Mouse (Mus musculus): ENCODE measurements around the gene Mal. TPM values are rescaled to one million over a fixed set of nuclear protein-coding genes. Genes with fewer than 3 reads are reported as not detected.

Gene Mal
- polyA plus RNA-seq, 1 experiment = 0.05 TPM

DNA sequence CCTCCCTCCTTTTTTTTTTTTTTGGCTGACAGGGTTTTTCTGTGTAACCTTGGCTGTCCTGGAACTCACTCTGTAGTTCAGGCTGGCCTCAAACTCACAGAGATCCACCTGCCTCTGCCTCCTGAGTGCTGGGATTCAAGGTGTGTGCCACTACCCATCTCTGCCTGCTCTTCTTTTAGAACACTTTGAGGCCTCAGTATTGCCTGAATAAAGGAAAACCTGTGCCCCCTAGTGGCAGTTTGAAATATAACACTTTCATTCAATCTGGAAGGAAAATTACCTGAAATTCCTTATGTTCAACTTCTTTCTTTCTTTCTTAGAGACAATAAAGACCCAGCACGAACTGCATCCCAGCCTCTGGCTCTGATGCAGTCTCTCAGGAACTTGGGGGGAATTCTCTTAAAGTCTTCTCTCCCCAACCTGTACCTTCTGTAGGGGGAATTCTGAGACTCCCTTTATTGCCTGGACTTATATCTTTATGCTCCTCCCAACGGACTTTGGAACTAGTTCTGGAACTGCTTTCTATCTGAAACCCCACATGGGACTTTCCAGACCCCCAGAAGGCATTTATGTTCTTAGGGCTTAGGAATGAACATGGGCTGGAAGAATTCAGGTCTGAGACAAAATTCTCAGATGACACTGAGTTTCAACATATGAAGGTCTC is 11.5 kb upstream of the Mal start:
- Histone ChIP-seq H3K36me3 (ENCODE audit: control insufficient read depth, insufficient read depth) (no peaks in the 10 kb centered on the region), H3K4me3 (no peak overlapping the region), H3ac (ENCODE audit: control insufficient read depth, insufficient read length) (no peak overlapping the region), H3K27me3 (ENCODE audit: control insufficient read depth, insufficient read depth, insufficient read length) (peaks cover 3% of the 10 kb centered on the region), H3K79me2 (ENCODE audit: control insufficient read depth, insufficient read depth) (no peaks in the 10 kb centered on the region), H3K4me2 (ENCODE audit: low read depth) (no peak overlapping the region)
- TF ChIP-seq MYOD1 (IDR thresholded peaks at IDR 0.05; ENCODE audit: control insufficient read depth in 1 of 3, insufficient read length in 2 of 3, low read depth in 2 of 3) (no peak), POLR2AphosphoS2 (IDR thresholded peaks at IDR 0.05; ENCODE audit: insufficient read length, low read depth) (no peak), USF1 (IDR thresholded peaks at IDR 0.05; ENCODE audit: low read depth) (no peak), POLR2A (IDR thresholded peaks at IDR 0.05; ENCODE audit: insufficient read length, low read depth) (no peak), CEBPB (IDR thresholded peaks at IDR 0.05; ENCODE audit: insufficient read depth, poor library complexity, severe bottlenecking) (no peak), MYOG (IDR thresholded peaks at IDR 0.05; ENCODE audit: control insufficient read depth in 1 of 3, insufficient read depth in 1 of 3, insufficient read length in 2 of 3, low read depth in 2 of 3) (no peak), TCF3 (IDR thresholded peaks at IDR 0.05; ENCODE audit: insufficient read length, low read depth) (no peak), MAX (IDR thresholded peaks at IDR 0.05; ENCODE audit: low read depth) (no peak), SRF (IDR thresholded peaks at IDR 0.05; ENCODE audit: control insufficient read depth, insufficient read length, low read depth) (no peak), E2F4 (IDR thresholded peaks at IDR 0.05; ENCODE audit: insufficient read depth) (no peak), TCF12 (IDR thresholded peaks at IDR 0.05; ENCODE audit: insufficient read depth, poor library complexity, severe bottlenecking) (no peak), REST (IDR thresholded peaks at IDR 0.05; ENCODE audit: insufficient read depth, insufficient read length) (no peak)

- TF ChIP-seq POLR2AphosphoS2 (IDR thresholded peaks at IDR 0.05; ENCODE audit: insufficient read length, low read depth) = no peak
- TF ChIP-seq REST (IDR thresholded peaks at IDR 0.05; ENCODE audit: insufficient read depth, insufficient read length) = no peak
- Histone ChIP-seq H3ac (ENCODE audit: control insufficient read depth, insufficient read length) (no peak overlapping the region), H3K27me3 (ENCODE audit: control insufficient read depth, insufficient read depth, insufficient read length) (peaks cover 3% of the 10 kb centered on the region), H3K79me2 (ENCODE audit: control insufficient read depth, insufficient read depth) (no peaks in the 10 kb centered on the region), H3K4me3 (no peak overlapping the region), H3K4me2 (ENCODE audit: low read depth) (no peak overlapping the region), H3K36me3 (ENCODE audit: control insufficient read depth, insufficient read depth) (no peaks in the 10 kb centered on the region)
Observed at GRCm38 (mm10) chr2:127667015-127667414, 10.5 kb upstream of the Mal start.

DNA sequence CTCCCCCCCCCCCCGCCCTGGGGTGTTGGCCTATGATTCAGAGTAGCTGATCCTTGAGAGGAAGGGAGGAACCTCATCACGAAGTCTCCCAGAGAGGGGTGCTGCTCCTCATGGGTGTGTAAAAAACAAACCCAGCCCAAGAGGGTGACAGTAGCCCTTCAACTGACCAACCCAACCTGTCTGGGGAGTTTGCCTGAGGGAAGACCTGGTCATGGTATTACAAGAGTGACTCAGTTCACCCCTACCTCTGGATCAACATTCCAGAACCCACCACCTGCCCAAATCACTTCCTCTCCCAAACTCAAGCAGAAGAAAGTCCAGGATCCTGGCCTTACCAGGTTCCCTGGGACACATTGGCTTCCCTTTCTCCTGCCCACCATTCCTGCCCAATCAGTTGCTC is 6.2 kb upstream of the Mal start:
- Histone ChIP-seq H3K4me3 (no peak overlapping the region), H3K27me3 (ENCODE audit: control insufficient read depth, insufficient read depth, insufficient read length) (peaks cover 37% of the 10 kb centered on the region)
- TF ChIP-seq TCF12 (IDR thresholded peaks at IDR 0.05; ENCODE audit: insufficient read depth, poor library complexity, severe bottlenecking) (no peak), REST (IDR thresholded peaks at IDR 0.05; ENCODE audit: insufficient read depth, insufficient read length) (no peak), POLR2A (IDR thresholded peaks at IDR 0.05; ENCODE audit: insufficient read length, low read depth) (no peak), CEBPB (IDR thresholded peaks at IDR 0.05; ENCODE audit: insufficient read depth, poor library complexity, severe bottlenecking) (no peak), USF1 (IDR thresholded peaks at IDR 0.05; ENCODE audit: low read depth) (no peak), E2F4 (IDR thresholded peaks at IDR 0.05; ENCODE audit: insufficient read depth) (no peak), POLR2AphosphoS2 (IDR thresholded peaks at IDR 0.05; ENCODE audit: insufficient read length, low read depth) (no peak), MYOD1 (IDR thresholded peaks at IDR 0.05; ENCODE audit: control insufficient read depth in 1 of 3, insufficient read length in 2 of 3, low read depth in 2 of 3) (no peak)

DNA sequence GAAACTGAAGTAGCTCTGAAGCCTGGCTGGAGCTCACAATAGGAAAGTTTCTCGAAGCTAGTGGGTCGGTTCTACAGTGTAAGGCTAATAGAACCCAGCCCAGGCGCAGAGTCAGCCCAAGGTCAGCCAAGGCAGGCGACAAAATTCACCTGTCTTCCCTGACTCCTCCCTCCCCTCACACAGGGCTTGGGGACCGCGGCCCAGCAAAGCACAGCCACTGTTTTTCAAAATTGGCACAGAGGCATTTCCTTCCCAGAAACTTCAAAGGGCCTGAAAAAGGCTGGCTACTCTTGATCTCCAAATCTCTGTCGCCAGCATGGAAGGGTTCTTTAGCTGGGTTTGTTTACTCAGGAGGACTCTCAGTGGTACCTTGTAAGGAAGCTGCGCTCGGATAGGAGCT is 1.1 kb downstream of the Mal start:
- no peak for TF ChIP-seq MYOG (IDR thresholded peaks at IDR 0.05; ENCODE audit: control insufficient read depth in 1 of 3, insufficient read depth in 1 of 3, insufficient read length in 2 of 3, low read depth in 2 of 3)
- Histone ChIP-seq H3ac (ENCODE audit: control insufficient read depth, insufficient read length) (no peak overlapping the region), H3K4me2 (ENCODE audit: low read depth) (no peak overlapping the region), H3K79me2 (ENCODE audit: control insufficient read depth, insufficient read depth) (no peaks in the 10 kb centered on the region), H3K36me3 (ENCODE audit: control insufficient read depth, insufficient read depth) (no peaks in the 10 kb centered on the region), H3K27me3 (ENCODE audit: control insufficient read depth, insufficient read depth, insufficient read length) (peaks cover 47% of the 10 kb centered on the region), H3K4me3 (no peak overlapping the region)

More for the DNA sequence above, 6.2 kb upstream of the Mal start:
- no peaks in the 10 kb centered on the region for H3K36me3 ChIP-seq (ENCODE audit: control insufficient read depth, insufficient read depth)
- H3K79me2 ChIP-seq (ENCODE audit: control insufficient read depth, insufficient read depth) = no peaks in the 10 kb centered on the region
- H3K4me2 ChIP-seq (ENCODE audit: low read depth) = no peak overlapping the region
- H3ac ChIP-seq (ENCODE audit: control insufficient read depth, insufficient read length) = no peak overlapping the region

DNA sequence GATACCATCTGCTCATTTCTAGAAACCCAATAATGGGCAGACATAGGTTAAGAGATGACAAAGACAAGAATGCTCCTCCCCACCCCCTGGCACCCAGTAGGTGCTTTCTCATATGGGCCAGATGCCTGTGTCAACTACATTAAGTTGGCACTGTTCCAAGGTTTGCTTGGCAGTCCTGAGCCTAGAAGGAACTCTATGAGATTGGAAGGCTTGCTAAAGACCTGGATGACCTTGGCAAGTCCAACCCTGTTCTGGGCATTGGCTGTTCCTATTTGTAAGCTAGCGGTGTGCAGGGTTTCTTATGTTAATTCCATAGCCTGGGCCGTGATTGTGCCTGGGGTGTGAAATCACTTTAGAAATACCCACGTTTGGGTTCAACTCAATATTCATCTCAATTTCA is 1.7 kb downstream of the Mal start:
- no peak overlapping the region for H3K4me2 ChIP-seq (ENCODE audit: low read depth)

DNA sequence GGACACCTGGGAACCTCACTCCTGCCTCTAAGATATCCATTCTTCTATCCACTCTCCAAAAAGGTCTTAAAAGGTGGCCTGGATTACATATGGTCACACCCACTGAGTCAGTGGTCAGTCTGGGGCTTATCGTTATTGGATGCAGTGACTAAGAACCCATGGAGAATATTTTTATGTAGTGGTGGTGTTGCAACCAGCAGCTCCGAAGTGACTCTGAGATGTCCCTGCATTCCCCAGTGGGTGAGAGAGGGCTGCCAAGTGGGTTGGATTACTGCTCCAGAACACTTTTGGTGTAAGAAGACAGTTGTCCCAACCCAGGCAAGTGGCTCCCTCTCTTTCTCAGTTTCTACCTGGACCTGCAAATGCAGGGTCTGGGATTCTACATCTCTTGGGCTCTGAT is 3.7 kb downstream of the Mal start:
- no peaks in the 10 kb centered on the region for H3K36me3 ChIP-seq (ENCODE audit: control insufficient read depth, insufficient read depth)
- H3K4me2 ChIP-seq (ENCODE audit: low read depth) = no peak overlapping the region
- TF ChIP-seq POLR2A (IDR thresholded peaks at IDR 0.05; ENCODE audit: insufficient read length, low read depth) (no peak), MYOG (IDR thresholded peaks at IDR 0.05; ENCODE audit: control insufficient read depth in 1 of 3, insufficient read depth in 1 of 3, insufficient read length in 2 of 3, low read depth in 2 of 3) (no peak), USF1 (IDR thresholded peaks at IDR 0.05; ENCODE audit: low read depth) (no peak), TCF3 (IDR thresholded peaks at IDR 0.05; ENCODE audit: insufficient read length, low read depth) (no peak), CEBPB (IDR thresholded peaks at IDR 0.05; ENCODE audit: insufficient read depth, poor library complexity, severe bottlenecking) (no peak), E2F4 (IDR thresholded peaks at IDR 0.05; ENCODE audit: insufficient read depth) (no peak), TCF12 (IDR thresholded peaks at IDR 0.05; ENCODE audit: insufficient read depth, poor library complexity, severe bottlenecking) (no peak), POLR2AphosphoS2 (IDR thresholded peaks at IDR 0.05; ENCODE audit: insufficient read length, low read depth) (no peak), MAX (IDR thresholded peaks at IDR 0.05; ENCODE audit: low read depth) (no peak), REST (IDR thresholded peaks at IDR 0.05; ENCODE audit: insufficient read depth, insufficient read length) (no peak), MYOD1 (IDR thresholded peaks at IDR 0.05; ENCODE audit: control insufficient read depth in 1 of 3, insufficient read length in 2 of 3, low read depth in 2 of 3) (no peak), SRF (IDR thresholded peaks at IDR 0.05; ENCODE audit: control insufficient read depth, insufficient read length, low read depth) (no peak)
- H3K27me3 ChIP-seq (ENCODE audit: control insufficient read depth, insufficient read depth, insufficient read length) = peaks cover 38% of the 10 kb centered on the region
- H3K79me2 ChIP-seq (ENCODE audit: control insufficient read depth, insufficient read depth) = no peaks in the 10 kb centered on the region
- no peak overlapping the region for H3ac ChIP-seq (ENCODE audit: control insufficient read depth, insufficient read length)
- no peak overlapping the region for H3K4me3 ChIP-seq

More for the DNA sequence above, 1.7 kb downstream of the Mal start:
- Histone ChIP-seq H3K27me3 (ENCODE audit: control insufficient read depth, insufficient read depth, insufficient read length) (peaks cover 44% of the 10 kb centered on the region), H3K4me3 (no peak overlapping the region), H3K36me3 (ENCODE audit: control insufficient read depth, insufficient read depth) (no peaks in the 10 kb centered on the region), H3ac (ENCODE audit: control insufficient read depth, insufficient read length) (no peak overlapping the region), H3K79me2 (ENCODE audit: control insufficient read depth, insufficient read depth) (no peaks in the 10 kb centered on the region)
- TF ChIP-seq USF1 (IDR thresholded peaks at IDR 0.05; ENCODE audit: low read depth) = no peak
- no peak for TF ChIP-seq TCF12 (IDR thresholded peaks at IDR 0.05; ENCODE audit: insufficient read depth, poor library complexity, severe bottlenecking)
- no peak for TF ChIP-seq POLR2AphosphoS2 (IDR thresholded peaks at IDR 0.05; ENCODE audit: insufficient read length, low read depth)
